Mouse (Mus musculus) layer of hippocampus, adult 8-10 months (tissue): ENCODE measurements around the gene Aars2. TPM values are rescaled to one million over a fixed set of nuclear protein-coding genes. Genes with fewer than 3 reads are reported as not detected.

Experiments
- DNase-seq, 2 experiments: peaks; one replicate each; pipeline ENCODE4 v3.0.0; 2022; ENCODE audit warnings: low spot score in 2 of 2
- total RNA-seq, 4 experiments: library from RNA; stranded (reverse); gene quantifications; 2 replicates each; pipeline ENCODE4 v1.2.4; 2022

The Aars2 gene
- total RNA-seq, 4 experiments from 2014 or later, result 21.8 to 30.6 (median 24.3) TPM

DNA sequence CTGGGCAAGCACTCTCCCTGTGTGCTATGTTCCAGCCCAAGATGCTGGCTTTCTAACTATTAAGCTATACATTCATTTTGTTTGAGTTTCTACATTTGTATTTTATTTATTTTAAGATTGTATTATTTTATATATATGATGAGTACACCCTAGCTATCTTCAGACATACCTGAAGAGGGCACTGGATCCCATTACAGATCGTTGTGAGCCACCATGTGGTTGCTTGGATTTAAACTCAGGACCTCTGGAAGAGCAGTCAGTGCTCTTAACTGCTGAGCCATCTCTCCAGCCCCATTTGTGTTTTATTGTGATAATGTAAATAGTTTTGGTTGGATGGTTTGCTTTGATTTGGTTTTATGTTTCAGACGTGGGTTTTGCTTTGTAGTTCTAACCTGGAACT is 7.1 kb upstream of the Aars2 start:
- DNase-seq, result no peak

DNA sequence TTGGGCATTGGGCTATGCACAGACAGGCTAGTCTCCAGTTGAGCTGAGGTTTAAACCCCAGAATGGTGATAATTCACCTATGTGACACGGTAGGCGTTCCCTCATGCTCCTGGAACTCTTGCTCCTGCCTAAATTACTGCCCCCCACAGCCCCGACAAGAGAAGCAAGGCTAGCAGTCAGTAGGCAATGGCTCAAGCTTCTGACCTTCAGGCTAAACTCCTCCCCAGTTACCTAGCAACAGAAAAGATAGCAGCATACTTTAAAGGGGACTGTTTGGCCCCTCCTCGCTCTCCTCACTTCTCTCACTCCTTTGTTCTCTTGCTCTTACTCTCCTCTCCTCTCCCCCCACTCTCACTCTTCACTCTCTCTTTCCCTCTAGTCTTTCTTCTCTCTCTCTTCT is 5.7 kb upstream of the Aars2 start:
- DNase-seq, result no peak

GRCm38 (mm10) chr17:45502324-45502723 is 4.3 kb upstream of the Aars2 start:
- DNase-seq, result no peak

- no peak for DNase-seq
These were observed 3.2 kb upstream of the Aars2 start for GRCm38 (mm10) chr17:45503301-45503973.

GRCm38 (mm10) chr17:45505941-45506465 is 638 bp upstream of the Aars2 start:
- DNase-seq, result no peak

DNA sequence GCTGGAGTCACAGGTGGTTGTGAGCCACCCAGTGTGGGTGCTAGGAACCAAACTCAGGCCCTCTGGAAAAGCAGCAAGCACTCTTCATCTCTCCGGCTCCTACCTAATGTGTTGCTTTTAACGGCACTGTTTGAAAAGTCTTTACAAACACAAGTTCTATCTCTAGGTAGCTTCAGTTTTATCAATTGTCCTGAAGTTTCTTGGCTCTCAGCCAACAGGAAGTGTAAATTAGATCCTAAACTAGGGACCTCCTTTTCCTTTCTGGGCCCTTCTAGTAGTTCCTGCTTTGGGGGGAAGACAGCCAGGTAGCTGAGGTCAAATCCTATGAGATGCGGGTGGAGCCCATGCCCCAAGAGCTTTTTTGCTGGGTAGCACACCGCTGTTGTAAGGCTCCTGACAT is 4.2 kb downstream of the Aars2 start:
- no peak for DNase-seq

- no peak for DNase-seq
These were observed 5.1 kb downstream of the Aars2 start for GRCm38 (mm10) chr17:45511757-45512156.

GRCm38 (mm10) chr17:45515204-45515726 is 8.6 kb downstream of the Aars2 start:
- DNase-seq, result no peak

- no peak for DNase-seq
These were observed 9.2 kb downstream of the Aars2 start for GRCm38 (mm10) chr17:45515806-45516205.

DNA sequence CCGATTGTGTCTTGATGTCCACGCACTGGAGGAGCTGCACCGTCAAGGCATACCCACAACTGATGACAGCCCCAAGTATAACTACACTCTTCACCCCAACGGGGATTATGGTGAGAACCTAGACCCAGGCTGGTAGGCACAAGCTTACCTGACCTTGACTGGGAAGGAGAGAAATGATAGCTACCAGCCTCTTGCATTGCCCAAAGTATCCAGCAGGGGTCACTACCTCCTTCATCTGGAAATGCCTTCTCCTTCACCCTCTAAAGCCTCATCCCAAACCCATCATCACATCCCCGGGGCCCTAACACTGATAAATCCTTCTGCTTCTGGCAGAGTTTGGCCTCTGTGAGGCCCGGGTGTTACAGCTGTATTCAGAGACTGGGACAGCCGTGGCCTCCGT is 9.8 kb downstream of the Aars2 start:
- DNase-seq, result peak; percentile 64 to 87

DNA sequence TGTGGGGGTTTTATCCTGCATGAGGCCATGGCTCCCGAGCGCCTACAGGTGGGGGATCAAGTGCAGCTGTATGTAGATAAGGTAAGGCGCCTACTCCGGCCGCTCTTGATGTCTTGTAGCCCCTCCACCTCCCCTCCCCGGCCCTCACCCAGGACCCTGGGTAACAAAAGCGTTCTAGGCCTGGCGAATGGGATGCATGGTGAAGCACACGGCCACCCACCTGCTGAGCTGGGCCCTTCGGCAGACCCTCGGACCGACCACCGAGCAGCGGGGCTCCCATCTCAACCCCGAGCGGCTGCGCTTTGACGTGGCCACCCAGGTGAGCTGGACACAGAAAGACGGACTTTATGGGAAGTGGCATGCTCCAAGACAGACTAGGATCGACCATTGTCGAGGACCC is 10.5 kb downstream of the Aars2 start:
- no peak for DNase-seq

DNA sequence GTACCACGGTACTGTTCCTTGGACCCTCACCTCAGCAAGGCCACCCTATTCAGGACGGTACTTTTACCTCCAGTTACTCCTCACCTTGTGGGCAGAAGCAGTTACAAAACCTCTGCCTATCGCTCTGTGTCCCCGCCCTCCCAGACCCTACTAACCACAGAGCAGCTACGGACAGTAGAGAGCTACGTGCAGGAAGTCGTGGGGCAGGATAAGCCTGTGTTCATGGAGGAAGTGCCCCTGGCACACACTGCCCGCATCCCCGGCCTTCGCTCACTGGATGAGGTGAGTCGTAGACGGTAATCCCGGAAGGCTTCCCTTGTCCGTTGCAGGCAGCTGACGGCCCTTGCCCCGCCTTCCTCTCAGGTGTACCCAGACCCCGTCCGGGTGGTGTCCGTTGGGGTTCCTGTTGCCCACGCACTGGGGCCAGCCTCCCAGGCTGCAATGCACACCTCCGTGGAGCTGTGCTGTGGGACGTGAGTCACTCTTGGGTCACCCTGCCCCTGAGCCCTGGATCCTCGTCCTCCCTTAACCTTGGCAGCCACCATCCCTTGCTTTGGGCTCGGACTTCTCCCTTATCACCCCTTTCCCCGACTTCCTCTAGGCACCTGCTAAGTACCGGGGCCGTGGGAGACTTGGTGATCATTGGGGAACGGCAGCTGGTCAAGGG is 11.0 kb downstream of the Aars2 start:
- DNase-seq, result no peak

GRCm38 (mm10) chr17:45518766-45519475 is 12.3 kb downstream of the Aars2 start:
- DNase-seq, result no peak

DNA sequence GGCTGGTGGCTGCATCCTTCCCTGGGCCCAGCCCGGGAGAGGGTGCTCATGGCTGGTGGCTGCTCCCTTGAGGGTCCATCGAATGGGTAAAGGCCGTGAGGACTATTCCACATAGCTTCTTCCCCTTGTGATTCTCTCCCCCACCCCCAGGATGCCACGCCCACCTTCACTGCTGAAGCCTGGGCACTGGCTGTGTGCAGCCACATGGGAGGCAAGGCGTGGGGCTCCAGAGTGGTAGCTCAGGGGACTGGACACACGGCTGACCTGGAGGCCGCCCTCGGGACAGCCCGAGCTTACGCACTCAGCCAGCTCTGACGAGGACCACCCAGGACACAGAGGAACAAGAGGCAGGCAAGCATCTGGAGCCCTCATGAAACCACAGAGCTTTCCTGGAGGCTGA is 13.5 kb downstream of the Aars2 start:
- no peak for DNase-seq

DNA sequence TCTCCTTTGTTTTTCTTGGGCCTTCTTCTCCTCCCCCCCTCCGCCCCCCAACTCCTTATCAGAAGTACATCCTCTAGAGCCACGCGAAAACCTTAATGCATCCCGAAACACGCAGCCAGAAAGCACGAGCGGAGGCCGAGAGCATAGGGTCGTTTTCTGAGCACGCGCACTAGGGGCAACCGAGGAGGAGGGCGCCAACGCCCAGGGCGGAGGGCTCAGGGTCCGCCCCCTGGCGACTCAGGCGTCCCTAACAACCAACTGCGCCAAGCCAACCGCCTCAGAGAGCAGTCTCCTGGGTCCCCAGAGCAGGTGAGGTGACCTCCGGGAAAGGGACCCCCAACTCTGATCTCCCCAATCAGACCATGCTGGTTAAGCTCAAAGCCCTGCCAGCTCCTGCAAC is 16.6 kb downstream of the Aars2 start, which contains the start of gene Tcte1:
Tcte1 (plus strand) TSS at position 172 of the 400 bp plus-strand sequence.
- no peak for DNase-seq

- DNase-seq, result no peak
These were observed 18.3 kb downstream of the Aars2 start for GRCm38 (mm10) chr17:45524961-45525360.

- no peak for DNase-seq
These were observed 19.9 kb downstream of the Aars2 start for GRCm38 (mm10) chr17:45526571-45526970.

- peak; percentile 68 to 69 for DNase-seq
These were observed 23.7 kb downstream of the Aars2 start for GRCm38 (mm10) chr17:45530346-45530782.

GRCm38 (mm10) chr17:45532896-45533295 is 26.3 kb downstream of the Aars2 start:
- no peak for DNase-seq

DNA sequence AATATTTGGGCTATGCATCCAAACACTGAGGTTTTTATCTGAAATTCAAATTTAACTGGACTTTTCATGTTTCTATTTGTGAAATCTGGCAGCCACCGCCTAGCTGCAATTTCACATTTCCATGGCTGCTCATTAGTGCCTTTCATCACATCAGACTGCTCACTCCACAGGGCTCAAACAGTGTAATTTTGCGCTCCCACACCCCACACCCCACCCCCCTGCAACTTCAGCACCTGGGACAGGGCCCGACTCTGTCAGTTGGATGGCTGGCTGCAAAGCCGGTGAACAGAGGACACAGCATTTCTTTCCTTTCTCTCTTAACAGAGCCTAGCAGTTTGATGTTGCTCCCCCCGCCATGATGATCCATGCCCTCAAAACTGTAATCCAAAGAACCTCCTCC is 29.6 kb downstream of the Aars2 start:
- DNase-seq, result no peak

DNA sequence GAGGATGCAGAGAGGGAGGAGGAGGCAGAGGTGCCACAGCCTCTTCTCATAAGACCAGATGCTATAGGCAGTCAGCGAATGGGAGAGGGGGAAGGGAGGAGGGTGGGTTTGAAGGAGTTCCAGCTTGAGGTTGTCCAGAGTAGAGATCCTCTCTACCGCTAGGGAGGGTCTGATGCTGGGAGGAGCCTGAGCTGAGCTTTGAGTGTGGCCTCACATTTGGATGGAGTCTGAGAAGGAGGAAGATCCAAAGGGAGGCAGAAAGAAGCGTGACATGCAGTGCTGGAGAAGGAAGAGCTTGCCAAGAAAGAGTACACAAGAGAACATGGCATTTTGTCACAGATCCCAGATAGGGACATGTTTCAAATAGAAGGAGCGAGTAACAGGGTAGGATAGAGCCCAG is 31.8 kb downstream of the Aars2 start:
- no peak for DNase-seq

GRCm38 (mm10) chr17:45539664-45540063 is 33.0 kb downstream of the Aars2 start:
- DNase-seq, result no peak
